Mouse (Mus musculus): ENCODE data around the gene Prkn.

Gene Prkn

GRCm38 (mm10) chr17:11656397-11656796, 816.2 kb downstream of the Prkn start:
- DNase-seq (ENCODE audit: low spot score), result no peak

- DNase-seq (ENCODE audit: low spot score), result no peak
Observed at GRCm38 (mm10) chr17:11656878-11657277, 816.7 kb downstream of the Prkn start.

- no peak for DNase-seq (ENCODE audit: low spot score)
Observed at GRCm38 (mm10) chr17:11661898-11662297, 821.7 kb downstream of the Prkn start.

GRCm38 (mm10) chr17:11663437-11663836, 823.3 kb downstream of the Prkn start:
- DNase-seq (ENCODE audit: low spot score), result no peak

GRCm38 (mm10) chr17:11664610-11665345, 824.6 kb downstream of the Prkn start:
- DNase-seq (ENCODE audit: low spot score), result no peak

GRCm38 (mm10) chr17:11679716-11680115, 839.5 kb downstream of the Prkn start:
- no peak for DNase-seq (ENCODE audit: low spot score)

- no peak for DNase-seq (ENCODE audit: low spot score)
Observed at GRCm38 (mm10) chr17:11680456-11680855, 840.3 kb downstream of the Prkn start.

GRCm38 (mm10) chr17:11681825-11682372, 841.7 kb downstream of the Prkn start:
- no peak for DNase-seq (ENCODE audit: low spot score)

- no peak for DNase-seq (ENCODE audit: low spot score)
Observed at GRCm38 (mm10) chr17:11705005-11705404, 864.8 kb downstream of the Prkn start.

- no peak for DNase-seq (ENCODE audit: low spot score)
Observed at GRCm38 (mm10) chr17:11705761-11706160, 865.6 kb downstream of the Prkn start.

- no peak for DNase-seq (ENCODE audit: low spot score)
Observed at GRCm38 (mm10) chr17:11712066-11712465, 871.9 kb downstream of the Prkn start.

GRCm38 (mm10) chr17:11719801-11720200, 879.6 kb downstream of the Prkn start:
- DNase-seq (ENCODE audit: low spot score), result no peak

GRCm38 (mm10) chr17:11721906-11722305, 881.7 kb downstream of the Prkn start:
- DNase-seq (ENCODE audit: low spot score), result no peak

- DNase-seq (ENCODE audit: low spot score), result no peak
Observed at GRCm38 (mm10) chr17:11722478-11722877, 882.3 kb downstream of the Prkn start.

GRCm38 (mm10) chr17:11724135-11724534, 884.0 kb downstream of the Prkn start:
- DNase-seq (ENCODE audit: low spot score), result no peak

- DNase-seq (ENCODE audit: low spot score), result no peak
Observed at GRCm38 (mm10) chr17:11727101-11727500, 886.9 kb downstream of the Prkn start.

- DNase-seq (ENCODE audit: low spot score), result no peak
Observed at GRCm38 (mm10) chr17:11728294-11728693, 888.1 kb downstream of the Prkn start.

GRCm38 (mm10) chr17:11730656-11731594, 890.7 kb downstream of the Prkn start:
- no peak for DNase-seq (ENCODE audit: low spot score)

- no peak for DNase-seq (ENCODE audit: low spot score)
Observed at GRCm38 (mm10) chr17:11735158-11735877, 895.1 kb downstream of the Prkn start.

GRCm38 (mm10) chr17:11736531-11736930, 896.3 kb downstream of the Prkn start:
- DNase-seq (ENCODE audit: low spot score), result no peak

GRCm38 (mm10) chr17:11737905-11738304, 897.7 kb downstream of the Prkn start:
- DNase-seq (ENCODE audit: low spot score), result no peak

- DNase-seq (ENCODE audit: low spot score), result no peak
Observed at GRCm38 (mm10) chr17:11740716-11741115, 900.5 kb downstream of the Prkn start.
